Mouse (Mus musculus) lung, embryonic 14.5 days (tissue): ENCODE data around the gene Gm13694. TPM values are rescaled to one million over a fixed set of nuclear protein-coding genes. Genes with fewer than 3 reads are reported as not detected.
A peak's percentile ranks its signal among the peaks of the same experiment; 100 is the strongest.

Source experiments
- ATAC-seq: fragments of 200-750 bp; cut with Nextera tagmentation; 2 replicates; pipeline ENCODE4 v1.8.0; 2017; ENCODE audit warnings: mild to moderate bottlenecking, moderate TSS enrichment, moderate library complexity; ENCODE audit not compliant: insufficient read depth
- DNase-seq: peaks from one replicate; pipeline ENCODE4 v3.0.0-alpha.2; 2015
- H3K27ac ChIP-seq: fragments of 300-500 bp; sonication (generic); 2 replicates; pipeline ENCODE4 v1.5.1; 2014; ENCODE audit warnings: low read depth, mild to moderate bottlenecking, moderate library complexity
- H3K27me3 ChIP-seq: fragments of 300-500 bp; sonication (generic); 2 replicates; pipeline ENCODE4 v1.6.1; 2014; ENCODE audit warnings: low read length, control low read depth; ENCODE audit not compliant: insufficient read depth
- H3K36me3 ChIP-seq: fragments of 300-500 bp; sonication (generic); 2 replicates; pipeline ENCODE4 v1.6.1; 2014; ENCODE audit warnings: control low read depth; ENCODE audit not compliant: insufficient read depth
- H3K4me1 ChIP-seq: fragments of 300-500 bp; sonication (generic); 2 replicates; pipeline ENCODE4 v1.6.1; 2014; ENCODE audit warnings: antibody characterized with exemption, control low read depth; ENCODE audit not compliant: insufficient read depth
- H3K4me2 ChIP-seq: fragments of 300-500 bp; sonication (generic); 2 replicates; pipeline ENCODE4 v1.6.1; 2014; ENCODE audit warnings: mild to moderate bottlenecking
- H3K4me3 ChIP-seq: fragments of 300-500 bp; sonication (generic); 2 replicates; pipeline ENCODE4 v1.5.1; 2014; ENCODE audit warnings: low read depth, low read length
- H3K9ac ChIP-seq: fragments of 300-500 bp; sonication (generic); 2 replicates; pipeline ENCODE4 v1.6.1; 2014
- H3K9me3 ChIP-seq: fragments of 300-500 bp; sonication (generic); 2 replicates; pipeline ENCODE4 v1.6.1; 2016; ENCODE audit warnings: low read depth, low read length, control low read depth
- CTCF ChIP-seq: IDR thresholded peaks from 2 replicates; pipeline ENCODE4 v1.5.1; 2016; ENCODE audit warnings: antibody characterized with exemption, low read depth
- WGBS: fragments of 180-500 bp; shearing (Covaris S2); extraction: QIAGEN DNeasy Blood & Tissue Kit; methylation state at CpG from one replicate; pipeline ENCODE4 v1.1.7; 2014; 5-methylcytosine and 5-hydroxymethylcytosine counted together
- polyA plus RNA-seq: library from polyadenylated mRNA; unstranded; fragments of >200 nt; fragmentation: Nextera tagmentation; extraction: Ambion mirVana; gene quantifications from 2 replicates; pipeline ENCODE4 v1.2.1, GENCODE M21; 2014

Gm13694 gene
- polyA plus RNA-seq, 1 experiment from 2014 or later: not detected

- TF ChIP-seq CTCF: no peak
- Histone ChIP-seq H3K4me1 (peaks cover 5% of the 10 kb centered on the region; the same call in 1 of the 2 replicates), H3K36me3 (no peaks in the 10 kb centered on the region), H3K9ac (no peak overlapping the region), H3K9me3 (no peaks in the 10 kb centered on the region), H3K4me2 (no peak overlapping the region), H3K27ac (no peak overlapping the region), H3K4me3 (no peak overlapping the region), H3K27me3 (no peaks in the 10 kb centered on the region)
- ATAC-seq (0 out of 2 replicates have a peak, but pooled peaks have one; percentile 12), DNase-seq (peak; percentile 72)
- 47% methylated on average over 3 of the region's 3 CpGs for WGBS
Observed at GRCm38 (mm10) chr2:84018330-84018729, 39.6 kb downstream of the Gm13694 start.

DNA sequence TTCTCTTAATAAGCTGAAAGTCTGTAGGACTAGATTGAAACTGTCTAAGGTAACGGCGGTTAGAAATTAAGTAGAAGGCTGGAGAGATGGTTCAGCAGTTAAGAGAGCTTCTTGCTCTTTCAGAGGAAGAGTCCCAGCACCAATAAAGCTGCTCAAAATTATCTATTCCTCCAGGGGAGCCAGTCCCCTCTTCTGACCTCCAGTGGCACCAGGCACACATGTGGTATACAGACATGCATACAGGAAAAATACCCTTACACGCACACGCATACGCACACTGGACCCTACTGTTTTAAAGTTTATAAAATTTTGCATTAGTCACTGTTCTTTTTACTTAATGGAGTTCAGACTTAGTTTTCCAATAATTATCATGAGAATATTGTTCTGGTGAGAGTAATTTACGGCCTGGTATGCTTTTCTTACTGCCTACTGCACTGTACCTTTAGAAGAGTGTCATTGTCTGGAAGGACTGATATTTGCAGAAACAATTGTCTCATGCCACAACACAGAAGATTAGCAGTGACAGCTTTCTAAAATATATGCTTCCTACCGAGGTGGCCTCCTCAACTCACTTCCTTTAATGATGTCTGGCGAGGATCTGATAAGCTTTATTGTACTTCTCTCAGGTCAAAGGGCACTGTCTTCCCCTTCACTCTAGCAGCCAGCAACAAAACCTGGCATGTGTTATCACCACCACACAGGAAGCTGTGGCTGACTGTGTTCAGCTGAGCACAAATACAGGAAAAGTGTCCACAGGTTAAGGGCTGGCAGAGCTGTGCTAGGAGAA is 41.0 kb downstream of the Gm13694 start:
- Histone ChIP-seq H3K4me2 (no peak overlapping the region), H3K36me3 (no peaks in the 10 kb centered on the region), H3K9me3 (no peaks in the 10 kb centered on the region), H3K27me3 (no peaks in the 10 kb centered on the region), H3K4me1 (peaks cover 5% of the 10 kb centered on the region; the same call in 1 of the 2 replicates), H3K4me3 (no peak overlapping the region), H3K9ac (no peak overlapping the region), H3K27ac (no peak overlapping the region)
- 62% methylated on average over 8 of the region's 8 CpGs for WGBS
- DNase-seq (peak; percentile 65), ATAC-seq (peak; percentile 79)
- no peak for TF ChIP-seq CTCF

- Histone ChIP-seq H3K9me3 (no peaks in the 10 kb centered on the region), H3K36me3 (no peaks in the 10 kb centered on the region), H3K4me3 (no peak overlapping the region), H3K27ac (no peak overlapping the region), H3K9ac (no peak overlapping the region), H3K4me2 (no peak overlapping the region), H3K27me3 (no peaks in the 10 kb centered on the region), H3K4me1 (peaks cover 5% of the 10 kb centered on the region; the same call in 1 of the 2 replicates)
- no peak for DNase-seq
- ATAC-seq: no peak
- 84% methylated on average over 2 of the region's 2 CpGs for WGBS
- TF ChIP-seq CTCF: no peak
Observed at GRCm38 (mm10) chr2:84021930-84022329, 43.2 kb downstream of the Gm13694 start.

- no peak overlapping the region for H3K4me2 ChIP-seq
- H3K27ac ChIP-seq: no peak overlapping the region
- H3K9ac ChIP-seq: no peak overlapping the region
- H3K27me3 ChIP-seq: no peaks in the 10 kb centered on the region
- H3K4me3 ChIP-seq: no peak overlapping the region
- H3K9me3 ChIP-seq: no peaks in the 10 kb centered on the region
- peak; percentile 47 for DNase-seq
- TF ChIP-seq CTCF: no peak
- ATAC-seq: no peak
- no peaks in the 10 kb centered on the region for H3K36me3 ChIP-seq
- peaks cover 5% of the 10 kb centered on the region; the same call in 1 of the 2 replicates for H3K4me1 ChIP-seq
- WGBS: 65% methylated on average over 2 of the region's 2 CpGs
Observed at GRCm38 (mm10) chr2:84022905-84023304, 44.2 kb downstream of the Gm13694 start.

DNA sequence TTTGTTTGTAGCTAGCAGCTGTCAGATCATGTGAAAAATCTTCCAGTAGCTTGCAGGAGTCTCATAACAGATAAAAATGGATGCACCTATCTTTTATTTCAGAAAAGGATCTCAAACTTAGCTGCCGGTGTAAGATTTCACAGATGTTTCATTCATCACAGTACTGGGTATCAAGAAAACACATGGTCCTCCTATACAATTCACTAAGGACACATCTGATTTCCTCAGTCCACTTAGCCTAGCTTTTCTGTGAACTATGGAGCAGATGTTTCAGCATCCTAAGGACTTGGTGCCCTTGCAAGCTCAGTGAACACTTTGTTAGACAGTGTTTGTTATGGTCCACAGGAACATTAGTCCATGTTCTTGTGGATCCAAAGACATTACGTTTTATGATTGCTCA is 44.6 kb downstream of the Gm13694 start:
- Histone ChIP-seq H3K4me3 (no peak overlapping the region), H3K4me1 (peaks cover 4% of the 10 kb centered on the region; the same call in 1 of the 2 replicates), H3K36me3 (no peaks in the 10 kb centered on the region), H3K27ac (no peak overlapping the region), H3K9ac (no peak overlapping the region), H3K9me3 (no peaks in the 10 kb centered on the region), H3K27me3 (no peaks in the 10 kb centered on the region), H3K4me2 (no peak overlapping the region)
- no peak for DNase-seq
- no peak for TF ChIP-seq CTCF
- no peak for ATAC-seq
- WGBS: 75% methylated on average over 2 of the region's 2 CpGs

- no peaks in the 10 kb centered on the region for H3K27me3 ChIP-seq
- no peaks in the 10 kb centered on the region for H3K9me3 ChIP-seq
- H3K9ac ChIP-seq: no peak overlapping the region
- ATAC-seq: no peak
- WGBS: 63% methylated on average over 4 of the region's 4 CpGs
- no peak overlapping the region for H3K27ac ChIP-seq
- H3K4me3 ChIP-seq: no peak overlapping the region
- no peak overlapping the region for H3K4me2 ChIP-seq
- TF ChIP-seq CTCF: no peak
- H3K4me1 ChIP-seq: no peaks in the 10 kb centered on the region
- H3K36me3 ChIP-seq: no peaks in the 10 kb centered on the region
- no peak for DNase-seq
Observed at GRCm38 (mm10) chr2:84025217-84025616, 46.5 kb downstream of the Gm13694 start.

Other genes with a start within 250 kb of the Gm13694 start
- 2.2 and 2.4 TPM in 2 replicates for gene Fam171b, start 166.3 kb upstream of the Gm13694 start, polyA plus RNA-seq
- not detected in 2 replicates for gene Zswim2, start 37.7 kb upstream of the Gm13694 start, polyA plus RNA-seq
- gene Gm13698, start 23.2 kb upstream of the Gm13694 start, polyA plus RNA-seq: not detected in 2 replicates
- not detected in 2 replicates for gene Gm13693, start 17.4 kb upstream of the Gm13694 start, polyA plus RNA-seq
- not detected in 2 replicates for gene Gm13695, start 11.6 kb upstream of the Gm13694 start, polyA plus RNA-seq
- gene Gm13696, start 5.8 kb upstream of the Gm13694 start, polyA plus RNA-seq: not detected in 2 replicates
- gene Gm13697, start 5.8 kb downstream of the Gm13694 start, polyA plus RNA-seq: not detected in 2 replicates
- not detected in 2 replicates for gene Gm13691, start 11.6 kb downstream of the Gm13694 start, polyA plus RNA-seq